Mouse (Mus musculus): ENCODE measurements around the gene Trp53tg5. TPM values are rescaled to one million over a fixed set of nuclear protein-coding genes. Genes with fewer than 3 reads are reported as not detected.

Trp53tg5 gene
- polyA plus RNA-seq, 1 experiment from 2014 or later: not detected

GRCm38 (mm10) chr2:164486258-164487114, 13.0 kb upstream of the Trp53tg5 start:
- WGBS: under 1% methylated on average over 89 of the region's 90 CpGs
- peaks cover 25% of the 10 kb centered on the region for H3K4me1 ChIP-seq
- DNase-seq (ENCODE audit: low spot score): peak; percentile 86
- peak overlapping the region; percentile 96 for H3K4me3 ChIP-seq
- peak overlapping the region; percentile 91 for H3K27ac ChIP-seq
- H3K27me3 ChIP-seq (ENCODE audit: insufficient read depth, poor library complexity, severe bottlenecking): peaks cover 49% of the 10 kb centered on the region
- peaks cover 10% of the 10 kb centered on the region for H3K36me3 ChIP-seq
- H3K9me3 ChIP-seq: no peaks in the 10 kb centered on the region

GRCm38 (mm10) chr2:164485681-164486257, 12.2 kb upstream of the Trp53tg5 start, which contains the start of gene Dbndd2:
TSS of gene Dbndd2 (plus strand) at chr2:164486106.
- Histone ChIP-seq H3K4me3 (peak within 1 kb of the TSS; percentile 96), H3K9me3 (no peaks in the 10 kb centered on the region), H3K27me3 (ENCODE audit: insufficient read depth, poor library complexity, severe bottlenecking) (peaks cover 49% of the 10 kb centered on the region), H3K4me1 (peaks cover 25% of the 10 kb centered on the region), H3K36me3 (peaks cover 10% of the 10 kb centered on the region), H3K27ac (peak within 1 kb of the TSS; percentile 91)
- no peak for DNase-seq (ENCODE audit: low spot score)
- 3% methylated on average over 26 of the region's 26 CpGs for WGBS

GRCm38 (mm10) chr2:164470254-164470653, 3.3 kb downstream of the Trp53tg5 start:
- H3K27me3 ChIP-seq (ENCODE audit: insufficient read depth, poor library complexity, severe bottlenecking): no peaks in the 10 kb centered on the region
- no peak overlapping the region for H3K4me3 ChIP-seq
- no peak for DNase-seq (ENCODE audit: low spot score)
- no peaks in the 10 kb centered on the region for H3K9me3 ChIP-seq
- no peaks in the 10 kb centered on the region for H3K4me1 ChIP-seq
- peaks cover 16% of the 10 kb centered on the region for H3K36me3 ChIP-seq
- WGBS: 28% methylated on average over 10 of the region's 10 CpGs
- no peak overlapping the region for H3K27ac ChIP-seq

GRCm38 (mm10) chr2:164466787-164467186, 6.7 kb downstream of the Trp53tg5 start:
- Histone ChIP-seq H3K9me3 (no peaks in the 10 kb centered on the region), H3K27me3 (ENCODE audit: insufficient read depth, poor library complexity, severe bottlenecking) (no peaks in the 10 kb centered on the region), H3K4me1 (peaks cover 4% of the 10 kb centered on the region), H3K27ac (no peak overlapping the region), H3K36me3 (peaks cover 33% of the 10 kb centered on the region), H3K4me3 (no peak overlapping the region)
- WGBS: 65% methylated on average over 5 of the region's 5 CpGs
- DNase-seq (ENCODE audit: low spot score): no peak

GRCm38 (mm10) chr2:164465161-164465560, 8.4 kb downstream of the Trp53tg5 start:
- Histone ChIP-seq H3K9me3 (no peaks in the 10 kb centered on the region), H3K27me3 (ENCODE audit: insufficient read depth, poor library complexity, severe bottlenecking) (no peaks in the 10 kb centered on the region), H3K4me3 (no peak overlapping the region), H3K27ac (no peak overlapping the region), H3K4me1 (peaks cover 6% of the 10 kb centered on the region), H3K36me3 (peaks cover 33% of the 10 kb centered on the region)
- DNase-seq (ENCODE audit: low spot score): no peak

- peak within 1 kb of the TSS; percentile 91 for H3K27ac ChIP-seq
- peak within 1 kb of the TSS; percentile 95 for H3K4me3 ChIP-seq
- H3K9me3 ChIP-seq: no peaks in the 10 kb centered on the region
- H3K27me3 ChIP-seq (ENCODE audit: insufficient read depth, poor library complexity, severe bottlenecking): no peaks in the 10 kb centered on the region
- H3K4me1 ChIP-seq: peaks cover 20% of the 10 kb centered on the region
- peaks cover 27% of the 10 kb centered on the region for H3K36me3 ChIP-seq
- WGBS: under 1% methylated on average over 79 of the region's 79 CpGs
- DNase-seq (ENCODE audit: low spot score): peak; percentile 99
Observed at GRCm38 (mm10) chr2:164460745-164461551, 12.6 kb downstream of the Trp53tg5 start, which contains the start of gene Gm20458. TSS of gene Gm20458 (plus strand) at chr2:164460967.

- WGBS: 85% methylated on average over 8 of the region's 8 CpGs
- no peak for DNase-seq (ENCODE audit: low spot score)
- H3K4me3 ChIP-seq: no peak overlapping the region
- no peaks in the 10 kb centered on the region for H3K27me3 ChIP-seq (ENCODE audit: insufficient read depth, poor library complexity, severe bottlenecking)
- H3K9me3 ChIP-seq: no peaks in the 10 kb centered on the region
- no peak overlapping the region for H3K27ac ChIP-seq
- H3K4me1 ChIP-seq: peaks cover 37% of the 10 kb centered on the region
- H3K36me3 ChIP-seq: peaks cover 5% of the 10 kb centered on the region
Observed at GRCm38 (mm10) chr2:164458535-164458934, 15.0 kb downstream of the Trp53tg5 start.

GRCm38 (mm10) chr2:164457942-164458341, 15.6 kb downstream of the Trp53tg5 start:
- Histone ChIP-seq H3K9me3 (no peaks in the 10 kb centered on the region), H3K4me1 (peaks cover 41% of the 10 kb centered on the region), H3K36me3 (no peaks in the 10 kb centered on the region), H3K27ac (0 out of 2 replicates have a peak overlapping the region, but pooled peaks have one; percentile 75), H3K4me3 (no peak overlapping the region), H3K27me3 (ENCODE audit: insufficient read depth, poor library complexity, severe bottlenecking) (no peaks in the 10 kb centered on the region)
- WGBS: 62% methylated on average over 7 of the region's 7 CpGs
- no peak for DNase-seq (ENCODE audit: low spot score)

- Histone ChIP-seq H3K36me3 (no peaks in the 10 kb centered on the region), H3K9me3 (no peaks in the 10 kb centered on the region), H3K4me3 (peak within 1 kb of the TSS; percentile 34; the same call in 1 of the 2 replicates), H3K4me1 (peaks cover 48% of the 10 kb centered on the region), H3K27ac (peak within 1 kb of the TSS; percentile 75), H3K27me3 (ENCODE audit: insufficient read depth, poor library complexity, severe bottlenecking) (no peaks in the 10 kb centered on the region)
- no peak for DNase-seq (ENCODE audit: low spot score)
- under 1% methylated on average over 7 of the region's 7 CpGs for WGBS
Observed at GRCm38 (mm10) chr2:164456864-164457300, 16.6 kb downstream of the Trp53tg5 start, which contains the start of gene Sys1. TSS of gene Sys1 (plus strand) at chr2:164456964.

- no peaks in the 10 kb centered on the region for H3K36me3 ChIP-seq
- H3K4me1 ChIP-seq: peaks cover 49% of the 10 kb centered on the region
- H3K4me3 ChIP-seq: no peak overlapping the region
- 94% methylated on average over 1 of the region's 1 CpGs for WGBS
- no peaks in the 10 kb centered on the region for H3K27me3 ChIP-seq (ENCODE audit: insufficient read depth, poor library complexity, severe bottlenecking)
- peak overlapping the region; percentile 75 for H3K27ac ChIP-seq
- no peaks in the 10 kb centered on the region for H3K9me3 ChIP-seq
- DNase-seq (ENCODE audit: low spot score): no peak
Observed at GRCm38 (mm10) chr2:164456413-164456812, 17.1 kb downstream of the Trp53tg5 start.

- no peak overlapping the region for H3K4me3 ChIP-seq
- no peaks in the 10 kb centered on the region for H3K9me3 ChIP-seq
- H3K4me1 ChIP-seq: peaks cover 50% of the 10 kb centered on the region
- no peaks in the 10 kb centered on the region for H3K36me3 ChIP-seq
- WGBS: 69% methylated on average over 6 of the region's 6 CpGs
- no peak for DNase-seq (ENCODE audit: low spot score)
- no peaks in the 10 kb centered on the region for H3K27me3 ChIP-seq (ENCODE audit: insufficient read depth, poor library complexity, severe bottlenecking)
- no peak overlapping the region for H3K27ac ChIP-seq
Observed at GRCm38 (mm10) chr2:164455421-164456190, 17.9 kb downstream of the Trp53tg5 start.

GRCm38 (mm10) chr2:164454846-164455245, 18.7 kb downstream of the Trp53tg5 start:
- 63% methylated on average over 10 of the region's 10 CpGs for WGBS
- H3K27me3 ChIP-seq (ENCODE audit: insufficient read depth, poor library complexity, severe bottlenecking): no peaks in the 10 kb centered on the region
- H3K9me3 ChIP-seq: no peaks in the 10 kb centered on the region
- no peak overlapping the region; the same call in 1 of the 2 replicates for H3K27ac ChIP-seq
- DNase-seq (ENCODE audit: low spot score): no peak
- H3K4me3 ChIP-seq: no peak overlapping the region
- no peaks in the 10 kb centered on the region for H3K36me3 ChIP-seq
- H3K4me1 ChIP-seq: peaks cover 51% of the 10 kb centered on the region
